8 mouse cellular contexts compared by ENCODE assay signal in genomic region chr4:155904318-155905102, GRCm38 (mm10). TPM values are rescaled to one million over a fixed set of nuclear protein-coding genes. Genes with fewer than 3 reads are reported as not detected.
DNase-seq lines count a peak whose midpoint lies in the region; ATAC-seq and TF ChIP-seq lines count a peak whose summit lies in the region.

No protein-coding gene starts in this region.

- peak; percentile 17; the same call in 1 of the 2 replicates for TF ChIP-seq CTCF in G1E (IDR thresholded peaks at IDR 0.05; ENCODE audit: low read depth, low read length)

- 94% methylated on average over 13 of the region's 13 CpGs for WGBS in embryonic facial prominence, embryonic 12.5 days

- H3K36me3 ChIP-seq in G1E (replicated peaks) = peaks cover 92% of the 10 kb centered on the region
- H3K36me3 ChIP-seq in embryonic facial prominence, embryonic 12.5 days = peaks cover 68% of the 10 kb centered on the region

- no peak overlapping the region for H3K4me2 ChIP-seq in embryonic facial prominence, embryonic 12.5 days (replicated peaks)

- H3K4me3 ChIP-seq in G1E (ENCODE audit: low read depth, low read length) = no peak overlapping the region
- H3K4me3 ChIP-seq in embryonic facial prominence, embryonic 12.5 days = 0 out of 2 replicates have a peak overlapping the region, but pooled peaks have one; percentile 0

- H3K9me3 ChIP-seq in G1E (replicated peaks) = no peaks in the 10 kb centered on the region
- no peaks in the 10 kb centered on the region for H3K9me3 ChIP-seq in embryonic facial prominence, embryonic 12.5 days

- intact Hi-C loops in left cerebral cortex, postnatal 14 days (cut with DNase I) = no loop called here

- H3K27me3 ChIP-seq in G1E (ENCODE audit: insufficient read depth, low read length) = peaks cover 4% of the 10 kb centered on the region; the same call in 1 of the 2 replicates
- no peaks in the 10 kb centered on the region for H3K27me3 ChIP-seq in embryonic facial prominence, embryonic 12.5 days

- 0 out of 2 replicates have a peak, but pooled peaks cover 4% of the 10 kb centered on the region for H3K4me1 ChIP-seq in G1E (ENCODE audit: insufficient read depth, low read depth, low read length)
- no peaks in the 10 kb centered on the region for H3K4me1 ChIP-seq in embryonic facial prominence, embryonic 12.5 days

- no peak for ATAC-seq in CD4-positive, CD25-positive, alpha-beta regulatory T cell, adult 4 months
- ATAC-seq in G1E (ENCODE audit: extremely low read depth, insufficient number of reproducible peaks, low FRiP score, poor library complexity, severe bottlenecking) = peak; percentile 38; the same call in 1 of the 2 replicates
- ATAC-seq in embryonic facial prominence, embryonic 12.5 days (ENCODE audit: insufficient number of reproducible peaks, insufficient read depth, low FRiP score, low TSS enrichment) = no peak

- H3K27ac ChIP-seq in embryonic facial prominence, embryonic 12.5 days = no peak overlapping the region

- peak; percentile 53 for DNase-seq in CD4-positive, CD25-positive, alpha-beta regulatory T cell, adult 2 months (ENCODE audit: low read depth, low spot score)
- peak; percentile 30 for DNase-seq in layer of hippocampus, adult 11-12 months (ENCODE audit: low spot score)
- no peak for DNase-seq in layer of hippocampus, adult 9-10 months (ENCODE audit: low spot score)
- no peak for DNase-seq in G1E (ENCODE audit: low spot score)
- peak; percentile 51 to 81 for DNase-seq in left cerebral cortex, postnatal 14 days (ENCODE audit: low spot score in 2 of 2)
- DNase-seq in adipocyte (ENCODE audit: low spot score) = no peak

- no peak overlapping the region for H3K9ac ChIP-seq in embryonic facial prominence, embryonic 12.5 days

RNA-seq across cellular contexts. Expression of gene Acap3, which starts 12.9 kb away (rescaled TPM):
- polyA plus RNA-seq in CD4-positive, CD25-positive, alpha-beta regulatory T cell, adult 4 months (2017; shearing (Covaris generic)) = 1 to 10 TPM; 3.2 to 4.1 TPM
- total RNA-seq in G1E (2014; fragmentation: Nextera tagmentation) = 16.5 and 19.9 TPM in 2 replicates
- 12.4 and 12.5 TPM in 2 replicates for total RNA-seq in G1E (2017)
- polyA plus RNA-seq in G1E (2012) = 31.0 and 32.9 TPM in 2 replicates
- 25.1 and 27.7 TPM in 2 replicates for polyA plus RNA-seq in embryonic facial prominence, embryonic 12.5 days (2016; fragmentation: Nextera tagmentation; extraction: Ambion mirVana)
- 100 to 1,000 TPM; 139 TPM for total RNA-seq in left cerebral cortex, postnatal 14 days (2021)

RNA-seq across cellular contexts. Expression of gene Pusl1, which starts 12.9 kb away (rescaled TPM):
- polyA plus RNA-seq in CD4-positive, CD25-positive, alpha-beta regulatory T cell, adult 4 months (2017; shearing (Covaris generic)) = 10 to 100 TPM; 22.1 to 27.6 TPM
- 16.6 and 19.5 TPM in 2 replicates for total RNA-seq in G1E (2014; fragmentation: Nextera tagmentation)
- total RNA-seq in G1E (2017) = 27.9 and 32.3 TPM in 2 replicates
- 135 and 233 TPM in 2 replicates for polyA plus RNA-seq in G1E (2012)
- polyA plus RNA-seq in embryonic facial prominence, embryonic 12.5 days (2016; fragmentation: Nextera tagmentation; extraction: Ambion mirVana) = 56.0 and 56.6 TPM in 2 replicates
- 10 to 100 TPM; 65.3 to 66.9 TPM for total RNA-seq in left cerebral cortex, postnatal 14 days (2021)

RNA-seq across cellular contexts. Expression of gene Ints11, which starts 35.2 kb away (rescaled TPM):
- 100 to 1,000 TPM in 1 of 2 experiments, 10 to 100 TPM in 1; 93.4 to 109 TPM for polyA plus RNA-seq in CD4-positive, CD25-positive, alpha-beta regulatory T cell, adult 4 months (2017; shearing (Covaris generic))
- total RNA-seq in G1E (2014; fragmentation: Nextera tagmentation) (35.6 and 47.3 TPM in 2 replicates), G1E (2017) (43.5 and 63.3 TPM in 2 replicates)
- polyA plus RNA-seq in G1E (2012) = 21.7 and 26.8 TPM in 2 replicates
- 83.7 and 85.4 TPM in 2 replicates for polyA plus RNA-seq in embryonic facial prominence, embryonic 12.5 days (2016; fragmentation: Nextera tagmentation; extraction: Ambion mirVana)
- 10 to 100 TPM; 34.4 to 38.4 TPM for total RNA-seq in left cerebral cortex, postnatal 14 days (2021)

RNA-seq across cellular contexts. Expression of gene Cptp, which starts 35.3 kb away (rescaled TPM):
- 10 to 100 TPM; 17.0 to 20.1 TPM for polyA plus RNA-seq in CD4-positive, CD25-positive, alpha-beta regulatory T cell, adult 4 months (2017; shearing (Covaris generic))
- total RNA-seq in G1E (2014; fragmentation: Nextera tagmentation) = 6.7 and 11.8 TPM in 2 replicates
- 9.3 and 9.5 TPM in 2 replicates for total RNA-seq in G1E (2017)
- polyA plus RNA-seq in G1E (2012) = 1.1 and 3.6 TPM in 2 replicates
- 15.9 and 17.1 TPM in 2 replicates for polyA plus RNA-seq in embryonic facial prominence, embryonic 12.5 days (2016; fragmentation: Nextera tagmentation; extraction: Ambion mirVana)
- 10 to 100 TPM; 28.8 to 29.7 TPM for total RNA-seq in left cerebral cortex, postnatal 14 days (2021)

RNA-seq across cellular contexts. Expression of gene Ube2j2, which starts 39.1 kb away (rescaled TPM):
- polyA plus RNA-seq in CD4-positive, CD25-positive, alpha-beta regulatory T cell, adult 4 months (2017; shearing (Covaris generic)) = 10 to 100 TPM; 21.6 to 29.7 TPM
- total RNA-seq in G1E (2014; fragmentation: Nextera tagmentation) = 118 and 122 TPM in 2 replicates
- 124 and 178 TPM in 2 replicates for total RNA-seq in G1E (2017)
- polyA plus RNA-seq in G1E (2012) = 167 and 223 TPM in 2 replicates
- polyA plus RNA-seq in embryonic facial prominence, embryonic 12.5 days (2016; fragmentation: Nextera tagmentation; extraction: Ambion mirVana) = 158 and 160 TPM in 2 replicates
- total RNA-seq in left cerebral cortex, postnatal 14 days (2021) = 10 to 100 TPM; 69.8 to 79.0 TPM

Comparison
In these comparisons a context has a peak if more than half of its experiments do, and no peak if none do; other contexts are left out.
1. DNase-seq: peak in CD4-positive, CD25-positive, alpha-beta regulatory T cell, adult 2 months (single experiment), layer of hippocampus, adult 11-12 months (single experiment) and left cerebral cortex, postnatal 14 days (2 of 2); none in layer of hippocampus, adult 9-10 months (single experiment), G1E (single experiment) and adipocyte (single experiment).